Mouse (Mus musculus) central nervous system, embryonic 14 days (tissue): ENCODE measurements around the gene Gm21616. TPM values are rescaled to one million over a fixed set of nuclear protein-coding genes. Genes with fewer than 3 reads are reported as not detected.

Source experiments
- polyA plus RNA-seq: library from polyadenylated mRNA; depleted of rRNA; stranded (reverse); fragments of >200 nt; gene quantifications from 2 replicates; pipeline ENCODE4 v1.2.3, GENCODE M21; 2012; rRNA removed

Gm21616 gene
- polyA plus RNA-seq, result not detected in 2 replicates

GRCm38 (mm10) chrX:125435242-125435641 is at the start of gene Gm21616:
Gm21616 (plus strand) TSS chrX:125435542.

